Mouse (Mus musculus) ES-E14 (cell line): ENCODE data around the gene Mfap4.

Experiments
- CHD2 ChIP-seq: IDR thresholded peaks from 2 replicates; pipeline ENCODE4 v1.6.1; 2014; ENCODE audit warnings: mild to moderate bottlenecking, low read depth, low read length, inconsistent platforms
- ZNF384 ChIP-seq: IDR thresholded peaks from 2 replicates; pipeline ENCODE4 v1.6.1; 2012; ENCODE audit warnings: low read depth, low read length, inconsistent platforms

DNA sequence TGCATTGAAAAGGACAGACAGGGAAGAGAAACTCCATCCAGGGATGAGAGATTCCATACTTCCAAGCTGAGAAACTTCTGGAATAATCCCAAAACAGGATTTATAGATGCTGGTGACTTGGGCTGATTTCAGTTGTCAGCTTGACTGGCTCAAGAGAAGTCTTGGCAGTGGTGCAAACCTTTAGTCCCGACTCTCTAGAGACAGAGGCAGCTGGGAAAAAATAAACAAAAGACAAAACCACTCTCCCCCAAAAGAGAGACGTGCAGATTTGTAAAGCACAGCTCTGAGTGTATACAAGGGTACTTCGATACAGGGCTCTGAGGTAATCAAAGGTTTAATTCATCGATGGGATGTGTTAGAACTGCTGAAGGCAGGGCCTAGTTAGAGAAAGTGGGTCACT is 19.8 kb upstream of the Mfap4 start:
- TF ChIP-seq ZNF384 (no peak), CHD2 (no peak)
